Mouse (Mus musculus) midbrain, embryonic 11.5 days (tissue): Measurements from ENCODE around the gene Fam78a. TPM values are rescaled to one million over a fixed set of nuclear protein-coding genes. Genes with fewer than 3 reads are reported as not detected.
A peak's percentile ranks its signal among the peaks of the same experiment; 100 is the strongest.

ENCODE experiments used
- ATAC-seq: fragments of 200-750 bp; cut with Nextera tagmentation; 2 replicates; pipeline ENCODE4 v1.8.0; 2017; ENCODE audit warnings: moderate TSS enrichment, moderate library complexity; ENCODE audit not compliant: low FRiP score
- DNase-seq: peaks from one replicate; pipeline ENCODE4 v3.0.0; 2015; ENCODE audit warnings: low spot score; ENCODE audit errors: missing footprints
- H3K27ac ChIP-seq: fragments of 300-500 bp; sonication (generic); 2 replicates; pipeline ENCODE4 v1.5.1; 2014; ENCODE audit warnings: low read depth, low read length
- H3K27me3 ChIP-seq: fragments of 300-500 bp; sonication (generic); 2 replicates; pipeline ENCODE4 v1.6.1; 2014; ENCODE audit warnings: mild to moderate bottlenecking, low read length, moderate library complexity, mixed read lengths; ENCODE audit not compliant: control insufficient read depth, insufficient read depth
- H3K36me3 ChIP-seq: fragments of 300-500 bp; sonication (generic); 2 replicates; pipeline ENCODE4 v1.6.1; 2014; ENCODE audit warnings: mild to moderate bottlenecking, low read length, moderate library complexity, mixed read lengths; ENCODE audit not compliant: control insufficient read depth, insufficient read depth
- H3K4me1 ChIP-seq: fragments of 300-500 bp; sonication (generic); 2 replicates; pipeline ENCODE4 v1.6.1; 2014; ENCODE audit warnings: low read length; ENCODE audit not compliant: control insufficient read depth, insufficient read depth
- H3K4me2 ChIP-seq: fragments of 300-500 bp; sonication (generic); 2 replicates; pipeline ENCODE4 v1.6.1; 2014; ENCODE audit warnings: mild to moderate bottlenecking, moderate library complexity
- H3K4me3 ChIP-seq: fragments of 300-500 bp; sonication (generic); 2 replicates; pipeline ENCODE4 v1.5.1; 2014; ENCODE audit warnings: low read depth, low read length
- H3K9ac ChIP-seq: fragments of 300-500 bp; sonication (generic); 2 replicates; pipeline ENCODE4 v1.6.1; 2014; ENCODE audit warnings: low read length
- H3K9me3 ChIP-seq: fragments of 300-500 bp; sonication (generic); 2 replicates; pipeline ENCODE4 v1.6.1; 2016; ENCODE audit warnings: low read length; ENCODE audit not compliant: control insufficient read depth
- WGBS: fragments of 180-500 bp; shearing (Covaris S2); extraction: QIAGEN DNeasy Blood & Tissue Kit; methylation state at CpG from one replicate; pipeline ENCODE4 v1.1.7; 2014; 5-methylcytosine and 5-hydroxymethylcytosine counted together
- polyA plus RNA-seq: library from polyadenylated mRNA; unstranded; fragments of >200 nt; fragmentation: Nextera tagmentation; extraction: Ambion mirVana; gene quantifications from 2 replicates; pipeline ENCODE4 v1.2.1, GENCODE M21; 2014

The Fam78a gene
- polyA plus RNA-seq, 1 experiment from 2014 or later = 0.60 TPM

GRCm38 (mm10) chr2:32105117-32105913 lies 20.7 kb upstream of the Fam78a start:
- WGBS = 67% methylated on average over 16 of the region's 16 CpGs
- H3K9ac ChIP-seq = no peak overlapping the region
- H3K27ac ChIP-seq = no peak overlapping the region
- H3K4me1 ChIP-seq = no peaks in the 10 kb centered on the region; the same call in 1 of the 2 replicates
- H3K36me3 ChIP-seq = no peaks in the 10 kb centered on the region
- DNase-seq = no peak
- no peaks in the 10 kb centered on the region for H3K9me3 ChIP-seq
- no peak overlapping the region for H3K4me2 ChIP-seq
- ATAC-seq = no peak
- no peak overlapping the region for H3K4me3 ChIP-seq
- no peaks in the 10 kb centered on the region for H3K27me3 ChIP-seq

DNA sequence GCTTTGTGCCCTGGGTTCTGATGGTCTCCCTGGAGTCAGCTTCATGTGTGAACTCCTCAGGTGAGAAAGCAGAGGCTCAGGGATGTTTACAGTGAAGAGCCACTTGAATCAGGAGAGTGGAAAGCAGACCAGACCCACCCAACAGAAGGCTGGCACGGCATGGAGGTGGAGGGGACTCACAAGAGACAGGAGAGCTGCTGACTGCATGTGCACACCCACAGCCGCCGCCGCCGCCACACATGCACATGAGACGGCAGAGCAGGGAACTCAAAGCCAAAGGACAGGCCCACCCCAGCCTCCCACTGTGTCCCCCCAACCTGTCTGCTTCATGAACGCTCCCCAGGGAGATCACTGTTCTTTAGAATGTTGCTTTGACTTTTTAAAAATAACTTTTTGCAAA lies 19.5 kb upstream of the Fam78a start:
- no peaks in the 10 kb centered on the region; the same call in 1 of the 2 replicates for H3K4me1 ChIP-seq
- DNase-seq = peak; percentile 54
- H3K27ac ChIP-seq = no peak overlapping the region
- no peaks in the 10 kb centered on the region for H3K27me3 ChIP-seq
- no peak for ATAC-seq
- no peak overlapping the region for H3K4me2 ChIP-seq
- no peak overlapping the region for H3K9ac ChIP-seq
- H3K9me3 ChIP-seq = no peaks in the 10 kb centered on the region
- H3K36me3 ChIP-seq = no peaks in the 10 kb centered on the region
- H3K4me3 ChIP-seq = no peak overlapping the region
- WGBS = 85% methylated on average over 7 of the region's 7 CpGs

- Histone ChIP-seq H3K27ac (no peak overlapping the region), H3K4me3 (no peak overlapping the region; the same call in 1 of the 2 replicates)
These were observed 18.9 kb upstream of the Fam78a start for GRCm38 (mm10) chr2:32103557-32103956.

DNA sequence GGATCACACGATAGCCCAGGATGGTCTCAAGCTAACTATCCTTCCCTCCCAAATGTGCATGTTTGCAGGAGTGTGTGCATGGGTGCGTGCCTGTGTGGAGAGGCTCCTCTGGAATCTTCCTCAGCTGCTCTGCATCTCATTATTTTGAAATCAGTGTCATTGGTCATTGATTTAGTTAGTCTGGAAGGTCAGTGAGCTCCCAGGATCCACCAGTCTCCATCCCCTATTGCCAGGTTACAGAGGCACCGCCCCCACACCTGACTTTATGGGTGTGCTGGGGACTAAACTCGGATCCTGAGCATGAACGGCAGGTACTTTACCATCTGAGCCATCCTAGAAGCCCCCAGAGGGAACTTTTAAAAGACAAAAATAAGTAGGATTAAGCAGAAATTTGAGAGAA lies 18.3 kb upstream of the Fam78a start:
- Histone ChIP-seq H3K27ac (no peak overlapping the region), H3K36me3 (no peaks in the 10 kb centered on the region), H3K9ac (no peak overlapping the region), H3K4me3 (no peak overlapping the region; the same call in 1 of the 2 replicates), H3K4me1 (no peaks in the 10 kb centered on the region; the same call in 1 of the 2 replicates), H3K27me3 (no peaks in the 10 kb centered on the region), H3K4me2 (peak overlapping the region; percentile 10; the same call in 1 of the 2 replicates), H3K9me3 (no peaks in the 10 kb centered on the region)
- WGBS = 53% methylated on average over 5 of the region's 5 CpGs
- peak; percentile 89 for DNase-seq
- ATAC-seq = no peak

More at GRCm38 (mm10) chr2:32103557-32103956, 18.9 kb upstream of the Fam78a start:
- ATAC-seq (no peak), DNase-seq (no peak)
- WGBS = 82% methylated on average over 7 of the region's 7 CpGs
- Histone ChIP-seq H3K9ac (no peak overlapping the region), H3K27me3 (no peaks in the 10 kb centered on the region), H3K4me1 (no peaks in the 10 kb centered on the region; the same call in 1 of the 2 replicates), H3K9me3 (no peaks in the 10 kb centered on the region), H3K36me3 (no peaks in the 10 kb centered on the region), H3K4me2 (peak overlapping the region; percentile 10; the same call in 1 of the 2 replicates)

- 85% methylated on average over 10 of the region's 10 CpGs for WGBS
- H3K9me3 ChIP-seq = no peaks in the 10 kb centered on the region
- peaks cover 7% of the 10 kb centered on the region for H3K4me1 ChIP-seq
- H3K27me3 ChIP-seq = no peaks in the 10 kb centered on the region
- H3K4me3 ChIP-seq = peak overlapping the region; percentile 24; the same call in 1 of the 2 replicates
- H3K36me3 ChIP-seq = no peaks in the 10 kb centered on the region
- H3K9ac ChIP-seq = peak overlapping the region; percentile 50
- peak overlapping the region; percentile 47 for H3K4me2 ChIP-seq
- H3K27ac ChIP-seq = no peak overlapping the region
- ATAC-seq (no peak), DNase-seq (peak; percentile 77)
These were observed 11.4 kb upstream of the Fam78a start for GRCm38 (mm10) chr2:32096122-32096420.

DNA sequence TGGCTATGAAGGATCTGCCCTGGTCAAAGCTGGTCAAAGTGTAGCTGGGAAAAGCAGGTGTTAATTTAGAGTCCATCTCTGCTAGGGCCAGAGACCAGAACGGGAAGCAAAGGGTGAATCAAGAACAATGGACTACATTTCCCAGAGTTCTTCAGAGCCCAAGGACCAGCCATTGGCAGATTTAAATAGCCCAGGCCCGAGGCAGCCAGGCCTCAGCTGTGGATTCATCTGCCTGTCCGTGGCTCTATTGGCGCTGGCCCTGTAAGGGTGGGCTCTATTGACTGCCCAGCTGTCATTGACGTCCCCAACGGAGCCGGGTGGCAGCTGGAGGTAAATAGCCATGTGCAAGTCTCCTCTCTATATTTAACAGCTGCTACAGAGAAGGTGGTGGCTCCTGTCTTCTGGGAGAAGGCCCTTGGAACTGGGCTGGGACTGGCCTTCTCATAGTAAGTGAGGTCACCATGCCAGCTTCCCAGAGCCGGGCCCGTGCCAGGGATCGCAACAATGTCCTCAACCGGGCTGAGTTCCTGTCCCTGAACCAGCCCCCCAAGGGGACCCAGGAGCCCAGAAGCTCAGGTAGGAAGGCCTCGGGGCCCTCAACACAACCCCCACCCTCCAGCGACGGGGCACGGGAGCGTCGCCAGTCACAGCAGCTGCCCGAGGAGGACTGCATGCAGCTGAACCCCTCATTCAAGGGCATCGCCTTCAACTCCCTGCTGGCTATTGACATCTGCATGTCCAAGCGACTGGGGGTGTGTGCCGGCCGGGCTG lies 10.9 kb upstream of the Fam78a start, which contains the start of gene Plpp7:
Plpp7 (plus strand) TSS at position 178 of the 771 bp plus-strand sequence.
- Histone ChIP-seq H3K27ac (no peak within 1 kb of the TSS), H3K4me1 (peaks cover 7% of the 10 kb centered on the region), H3K9me3 (no peaks in the 10 kb centered on the region), H3K27me3 (no peaks in the 10 kb centered on the region), H3K36me3 (no peaks in the 10 kb centered on the region), H3K4me2 (peak within 1 kb of the TSS; percentile 47), H3K4me3 (peak within 1 kb of the TSS; percentile 24), H3K9ac (peak within 1 kb of the TSS; percentile 50)
- peak; percentile 90 for DNase-seq
- peak; percentile 96 for ATAC-seq
- 57% methylated on average over 22 of the region's 22 CpGs for WGBS

DNA sequence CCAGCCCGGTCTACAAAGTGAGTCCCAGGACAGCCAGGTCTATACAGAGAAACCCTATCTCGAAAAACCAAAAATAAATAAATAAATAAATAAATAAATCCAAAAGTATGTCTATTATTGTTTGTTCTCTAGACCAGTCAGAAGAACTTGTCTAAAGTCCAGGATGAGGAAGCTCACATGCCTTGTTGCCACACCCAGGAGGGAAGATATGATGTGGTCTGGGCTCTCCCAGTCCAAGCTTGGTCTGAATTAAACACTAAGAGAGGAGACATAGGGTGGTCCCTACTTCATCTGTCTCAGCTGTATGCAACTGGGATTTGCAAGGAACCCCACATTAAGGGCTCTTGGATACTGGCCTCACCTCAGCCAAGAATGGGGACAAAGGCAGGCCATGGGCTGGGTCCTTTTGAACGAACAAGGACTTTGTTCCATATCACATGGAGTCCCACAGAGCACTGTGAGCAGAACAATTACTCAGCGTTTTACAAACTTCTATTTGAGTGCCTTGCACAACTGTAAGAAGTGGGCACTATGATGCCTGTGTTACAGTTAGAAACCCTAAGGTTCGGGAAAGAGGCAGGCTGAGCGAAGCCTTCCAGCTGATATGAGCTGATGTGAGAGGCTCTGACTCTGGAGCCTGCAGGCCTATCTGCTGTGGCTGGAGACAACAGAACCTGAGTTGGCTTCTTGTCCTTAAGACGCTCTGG lies 9.5 kb upstream of the Fam78a start:
- no peak for ATAC-seq
- H3K4me2 ChIP-seq = no peak overlapping the region
- no peak overlapping the region for H3K27ac ChIP-seq
- DNase-seq = peak; percentile 77
- no peaks in the 10 kb centered on the region for H3K9me3 ChIP-seq
- no peaks in the 10 kb centered on the region for H3K36me3 ChIP-seq
- no peak overlapping the region for H3K4me3 ChIP-seq
- H3K4me1 ChIP-seq = peaks cover 7% of the 10 kb centered on the region
- H3K27me3 ChIP-seq = peaks cover 2% of the 10 kb centered on the region; the same call in 1 of the 2 replicates
- 83% methylated on average over 7 of the region's 7 CpGs for WGBS
- no peak overlapping the region for H3K9ac ChIP-seq

DNA sequence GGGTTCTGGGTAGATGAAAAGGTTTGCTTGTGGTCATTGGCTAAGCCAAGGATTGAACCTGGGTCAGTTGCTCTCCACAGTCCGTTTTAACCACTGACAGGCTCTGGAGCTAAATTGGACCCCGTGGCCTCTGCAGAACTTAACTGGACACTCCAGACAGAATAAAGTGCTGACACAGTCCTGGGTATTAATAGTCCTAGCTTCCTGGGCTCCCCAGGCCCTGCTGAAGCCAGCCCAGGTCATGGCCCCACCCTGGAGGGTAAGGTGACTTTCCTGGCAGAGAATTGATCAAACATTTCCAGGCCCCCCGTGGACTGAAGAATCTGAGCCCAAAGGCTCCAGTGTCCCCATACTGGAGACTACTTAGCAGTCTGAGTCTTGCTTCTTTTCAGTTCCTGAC lies 7.3 kb upstream of the Fam78a start:
- DNase-seq (peak; percentile 10), ATAC-seq (no peak)
- H3K4me1 ChIP-seq = peaks cover 7% of the 10 kb centered on the region
- WGBS = 80% methylated on average over 3 of the region's 3 CpGs
- H3K9ac ChIP-seq = no peak overlapping the region
- no peak overlapping the region for H3K4me3 ChIP-seq
- H3K36me3 ChIP-seq = no peaks in the 10 kb centered on the region
- no peak overlapping the region for H3K4me2 ChIP-seq
- no peak overlapping the region for H3K27ac ChIP-seq
- H3K27me3 ChIP-seq = peaks cover 20% of the 10 kb centered on the region
- H3K9me3 ChIP-seq = no peaks in the 10 kb centered on the region
